Mouse (Mus musculus): ENCODE measurements around the gene Polr2b. TPM values are rescaled to one million over a fixed set of nuclear protein-coding genes. Genes with fewer than 3 reads are reported as not detected.
A peak's percentile ranks its signal among the peaks of the same experiment; 100 is the strongest.

The Polr2b gene
- polyA plus RNA-seq, 1 experiment from 2014 or later = 20.3 TPM

- H3K9ac ChIP-seq (ENCODE audit: low read depth, low read length) = no peak overlapping the region
- H3K36me3 ChIP-seq (ENCODE audit: control insufficient read depth, insufficient read depth) = peaks cover 56% of the 10 kb centered on the region
- peak; percentile 71 for TF ChIP-seq CTCF (IDR thresholded peaks at IDR 0.05; ENCODE audit: low read depth)
These were observed 34.0 kb upstream of the Polr2b start for GRCm38 (mm10) chr5:77275950-77276349.

GRCm38 (mm10) chr5:77277204-77277603 lies 32.7 kb upstream of the Polr2b start:
- WGBS = 97% methylated on average over 6 of the region's 6 CpGs
- H3K4me2 ChIP-seq (replicated peaks; ENCODE audit: low read depth) = no peak overlapping the region
- no peak overlapping the region for H3K9ac ChIP-seq (ENCODE audit: low read depth, low read length)
- no peak overlapping the region for H3K27ac ChIP-seq (ENCODE audit: low read depth, low read length)
- no peak for TF ChIP-seq CTCF (IDR thresholded peaks at IDR 0.05; ENCODE audit: low read depth)
- H3K9me3 ChIP-seq (ENCODE audit: control insufficient read depth) = no peaks in the 10 kb centered on the region
- no peaks in the 10 kb centered on the region for H3K27me3 ChIP-seq (replicated peaks; ENCODE audit: control insufficient read depth, insufficient read depth, low read length)
- peaks cover 68% of the 10 kb centered on the region for H3K36me3 ChIP-seq (ENCODE audit: control insufficient read depth, insufficient read depth)
- no peak overlapping the region for H3K4me3 ChIP-seq (ENCODE audit: low read depth, low read length)
- ATAC-seq = no peak
- H3K4me1 ChIP-seq (replicated peaks; ENCODE audit: control insufficient read depth, insufficient read depth, low read length) = 0 out of 2 replicates have a peak, but pooled peaks cover 2% of the 10 kb centered on the region

More at GRCm38 (mm10) chr5:77275950-77276349, 34.0 kb upstream of the Polr2b start:
- WGBS = 88% methylated on average over 5 of the region's 5 CpGs
- Histone ChIP-seq H3K4me2 (replicated peaks; ENCODE audit: low read depth) (no peak overlapping the region), H3K4me3 (ENCODE audit: low read depth, low read length) (no peak overlapping the region), H3K27me3 (replicated peaks; ENCODE audit: control insufficient read depth, insufficient read depth, low read length) (no peaks in the 10 kb centered on the region), H3K9me3 (ENCODE audit: control insufficient read depth) (no peaks in the 10 kb centered on the region), H3K4me1 (replicated peaks; ENCODE audit: control insufficient read depth, insufficient read depth, low read length) (0 out of 2 replicates have a peak, but pooled peaks cover 2% of the 10 kb centered on the region), H3K27ac (ENCODE audit: low read depth, low read length) (no peak overlapping the region)
- ATAC-seq = no peak

- Histone ChIP-seq H3K9me3 (ENCODE audit: control insufficient read depth) (no peaks in the 10 kb centered on the region), H3K4me1 (replicated peaks; ENCODE audit: control insufficient read depth, insufficient read depth, low read length) (no peaks in the 10 kb centered on the region), H3K27me3 (replicated peaks; ENCODE audit: control insufficient read depth, insufficient read depth, low read length) (no peaks in the 10 kb centered on the region), H3K4me2 (replicated peaks; ENCODE audit: low read depth) (no peak overlapping the region), H3K36me3 (ENCODE audit: control insufficient read depth, insufficient read depth) (peaks cover 66% of the 10 kb centered on the region), H3K4me3 (ENCODE audit: low read depth, low read length) (no peak overlapping the region), H3K9ac (ENCODE audit: low read depth, low read length) (no peak overlapping the region), H3K27ac (ENCODE audit: low read depth, low read length) (no peak overlapping the region)
- 84% methylated on average over 20 of the region's 20 CpGs for WGBS
- TF ChIP-seq CTCF (IDR thresholded peaks at IDR 0.05; ENCODE audit: low read depth) = no peak
- no peak for ATAC-seq
These were observed 28.3 kb upstream of the Polr2b start for GRCm38 (mm10) chr5:77281518-77282174.

GRCm38 (mm10) chr5:77282242-77282641 lies 27.7 kb upstream of the Polr2b start:
- no peak overlapping the region for H3K27ac ChIP-seq (ENCODE audit: low read depth, low read length)
- ATAC-seq = no peak
- H3K4me2 ChIP-seq (replicated peaks; ENCODE audit: low read depth) = no peak overlapping the region
- H3K4me1 ChIP-seq (replicated peaks; ENCODE audit: control insufficient read depth, insufficient read depth, low read length) = no peaks in the 10 kb centered on the region
- no peak for TF ChIP-seq CTCF (IDR thresholded peaks at IDR 0.05; ENCODE audit: low read depth)
- WGBS = 93% methylated on average over 9 of the region's 9 CpGs
- no peak overlapping the region for H3K4me3 ChIP-seq (ENCODE audit: low read depth, low read length)
- peaks cover 64% of the 10 kb centered on the region for H3K36me3 ChIP-seq (ENCODE audit: control insufficient read depth, insufficient read depth)
- H3K9ac ChIP-seq (ENCODE audit: low read depth, low read length) = no peak overlapping the region
- H3K9me3 ChIP-seq (ENCODE audit: control insufficient read depth) = no peaks in the 10 kb centered on the region
- H3K27me3 ChIP-seq (replicated peaks; ENCODE audit: control insufficient read depth, insufficient read depth, low read length) = no peaks in the 10 kb centered on the region

GRCm38 (mm10) chr5:77285685-77286084 lies 24.3 kb upstream of the Polr2b start:
- 86% methylated on average over 7 of the region's 7 CpGs for WGBS
- Histone ChIP-seq H3K36me3 (ENCODE audit: control insufficient read depth, insufficient read depth) (peaks cover 52% of the 10 kb centered on the region), H3K4me1 (replicated peaks; ENCODE audit: control insufficient read depth, insufficient read depth, low read length) (no peaks in the 10 kb centered on the region)

GRCm38 (mm10) chr5:77286904-77287303 lies 23.0 kb upstream of the Polr2b start:
- Histone ChIP-seq H3K27ac (ENCODE audit: low read depth, low read length) (no peak overlapping the region), H3K9ac (ENCODE audit: low read depth, low read length) (no peak overlapping the region), H3K36me3 (ENCODE audit: control insufficient read depth, insufficient read depth) (peaks cover 40% of the 10 kb centered on the region), H3K4me2 (replicated peaks; ENCODE audit: low read depth) (no peak overlapping the region), H3K9me3 (ENCODE audit: control insufficient read depth) (no peaks in the 10 kb centered on the region), H3K27me3 (replicated peaks; ENCODE audit: control insufficient read depth, insufficient read depth, low read length) (no peaks in the 10 kb centered on the region), H3K4me1 (replicated peaks; ENCODE audit: control insufficient read depth, insufficient read depth, low read length) (no peaks in the 10 kb centered on the region), H3K4me3 (ENCODE audit: low read depth, low read length) (no peak overlapping the region)
- ATAC-seq = no peak
- no peak for TF ChIP-seq CTCF (IDR thresholded peaks at IDR 0.05; ENCODE audit: low read depth)
- WGBS = 84% methylated on average over 5 of the region's 5 CpGs

More at GRCm38 (mm10) chr5:77285685-77286084, 24.3 kb upstream of the Polr2b start:
- ATAC-seq = no peak
- Histone ChIP-seq H3K27me3 (replicated peaks; ENCODE audit: control insufficient read depth, insufficient read depth, low read length) (no peaks in the 10 kb centered on the region), H3K4me2 (replicated peaks; ENCODE audit: low read depth) (no peak overlapping the region), H3K4me3 (ENCODE audit: low read depth, low read length) (no peak overlapping the region), H3K27ac (ENCODE audit: low read depth, low read length) (no peak overlapping the region), H3K9ac (ENCODE audit: low read depth, low read length) (no peak overlapping the region), H3K9me3 (ENCODE audit: control insufficient read depth) (no peaks in the 10 kb centered on the region)
- TF ChIP-seq CTCF (IDR thresholded peaks at IDR 0.05; ENCODE audit: low read depth) = no peak

All from intestine, postnatal 0 days (tissue).